In genomic region chr15:95561303-95561702, GRCm38 (mm10) we compare ENCODE assay signal across 36 mouse cellular contexts. TPM values are rescaled to one million over a fixed set of nuclear protein-coding genes. Genes with fewer than 3 reads are reported as not detected.
"Had no signal": no experiment of that assay in that cellular context is flagged by ENCODE, and none has a peak within 500 bp of the region (broad histone marks: within the 10 kb centered on the region; RNA-seq: fewer than 3 reads in every experiment).

No protein-coding gene starts in this region.

- H3K4me2 ChIP-seq: heart, embryonic 11.5 days; heart, embryonic 12.5 days; heart, embryonic 13.5 days; heart, embryonic 15.5 days; hindbrain, embryonic 12.5 days; hindbrain, embryonic 13.5 days; hindbrain, embryonic 15.5 days; intestine, embryonic 15.5 days; kidney, embryonic 15.5 days had no signal

- H3K9me3 ChIP-seq: heart, embryonic 12.5 days; heart, embryonic 13.5 days; heart, embryonic 15.5 days; hindbrain, embryonic 10.5 days; hindbrain, embryonic 12.5 days; hindbrain, embryonic 13.5 days; hindbrain, embryonic 15.5 days; intestine, embryonic 15.5 days; kidney, embryonic 15.5 days had no signal

- H3K4me3 ChIP-seq: heart, embryonic 12.5 days; heart, embryonic 13.5 days; heart, embryonic 15.5 days; hindbrain, embryonic 10.5 days; hindbrain, embryonic 12.5 days; hindbrain, embryonic 13.5 days; hindbrain, embryonic 15.5 days; intestine, embryonic 15.5 days; kidney, embryonic 15.5 days; layer of hippocampus, adult 2 months; left cerebral cortex, adult 2 months had no signal

- H3K27ac ChIP-seq: heart, embryonic 13.5 days; heart, embryonic 15.5 days; hindbrain, embryonic 10.5 days; hindbrain, embryonic 12.5 days; hindbrain, embryonic 15.5 days; intestine, embryonic 15.5 days; kidney, embryonic 15.5 days; kidney, postnatal 0 days; layer of hippocampus, adult 2 months; left cerebral cortex, adult 2 months had no signal

- H3K36me3 ChIP-seq: heart, embryonic 12.5 days; heart, embryonic 13.5 days; heart, embryonic 15.5 days; hindbrain, embryonic 10.5 days; hindbrain, embryonic 12.5 days; hindbrain, embryonic 13.5 days; hindbrain, embryonic 15.5 days; intestine, embryonic 15.5 days; kidney, embryonic 15.5 days had no signal

- H3K9ac ChIP-seq: heart, embryonic 12.5 days; heart, embryonic 13.5 days; heart, embryonic 15.5 days; hindbrain, embryonic 12.5 days; hindbrain, embryonic 13.5 days; hindbrain, embryonic 15.5 days; intestine, embryonic 15.5 days; kidney, embryonic 15.5 days had no signal

- ATAC-seq: hindbrain, embryonic 16.5 days; inflammation-experienced regulatory T-cells, adult 6 months; intestine, embryonic 15.5 days; intestine, embryonic 16.5 days; intestine, postnatal 0 days had no signal

- H3K4me1 ChIP-seq: heart, embryonic 15.5 days; hindbrain, embryonic 10.5 days; hindbrain, embryonic 12.5 days; hindbrain, embryonic 15.5 days; intestine, embryonic 15.5 days; kidney, embryonic 15.5 days had no signal

- DNase-seq: heart, postnatal 10 days; heart, postnatal 14 days; heart, postnatal 36 days; heart, postnatal 4 days; kidney, adult 11 months; kidney, adult 18-20 months; kidney, adult 2 months; kidney, adult 8-10 months; kidney, adult 9 months; kidney, postnatal 10 days; kidney, postnatal 14 days; kidney, postnatal 25 days; kidney, postnatal 36 days; kidney, postnatal 4 days; layer of hippocampus, adult 9-11 months; layer of hippocampus, postnatal 36 days had no signal

- H3K27me3 ChIP-seq: heart, embryonic 12.5 days; heart, embryonic 13.5 days; heart, embryonic 15.5 days; hindbrain, embryonic 12.5 days; hindbrain, embryonic 13.5 days; hindbrain, embryonic 15.5 days; intestine, embryonic 15.5 days; kidney, embryonic 15.5 days had no signal

RNA-seq across cellular contexts. Expression of gene Nell2, which starts 32.9 kb away (rescaled TPM):
- total RNA-seq: heart, postnatal 25 days; hematopoietic stem cell, adult 5-6 weeks had no signal
- polyA plus RNA-seq: heart, postnatal 0 days; inflammation-experienced regulatory T-cells, adult 6 months had no signal
